Mouse (Mus musculus) heart, postnatal 0 days (tissue): ENCODE data around the gene Foxn3.

Source experiments
- CTCF ChIP-seq: IDR thresholded peaks from 2 replicates; pipeline ENCODE4 v1.5.1; 2016; ENCODE audit warnings: antibody characterized with exemption, control low read depth, low read depth
- EP300 ChIP-seq: IDR thresholded peaks from 2 replicates; pipeline ENCODE4 v1.6.1; 2016; ENCODE audit warnings: antibody characterized with exemption, low read depth

- no peak for TF ChIP-seq CTCF
- TF ChIP-seq EP300, result no peak
Measured at GRCm38 (mm10) chr12:99375878-99376454, 187.4 kb downstream of the Foxn3 start.
